ENCODE assay signal across 8 mouse cellular contexts in the genomic region with DNA sequence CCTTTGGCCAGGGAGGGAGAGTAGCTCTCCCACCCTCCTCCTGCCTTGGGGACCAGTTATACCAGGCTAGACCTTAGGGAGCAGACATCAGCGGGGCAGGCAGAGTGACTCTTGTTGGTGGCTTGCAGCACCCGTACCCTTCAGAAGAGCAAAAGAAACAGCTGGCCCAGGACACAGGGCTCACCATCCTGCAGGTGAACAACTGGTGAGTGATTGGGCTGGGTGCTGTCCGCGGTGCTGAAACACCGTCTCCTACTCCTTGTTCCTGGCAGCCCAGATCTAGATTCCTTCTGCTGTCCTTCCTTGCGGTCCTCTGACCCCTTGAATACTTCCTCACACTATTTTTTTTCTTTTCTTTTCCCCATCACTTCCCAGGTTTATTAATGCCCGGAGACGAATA. TPM values are rescaled to one million over a fixed set of nuclear protein-coding genes. Genes with fewer than 3 reads are reported as not detected.
DNase-seq lines count a peak whose midpoint lies in the region.

No protein-coding gene starts in this region.

- peak; percentile 46 to 57 for DNase-seq in adrenal gland, adult 18-20 months (ENCODE audit: low spot score in 2 of 2)
- no peak for DNase-seq in adrenal gland, postnatal 4 days (ENCODE audit: low spot score in 2 of 2)
- DNase-seq in 3T3-L1 (ENCODE audit: low read depth, low spot score) = peak; percentile 64
- peak; percentile 56 for DNase-seq in c-Kit-positive CD71-positive TER-119-negative erythroid progenitor cells, embryonic 14.5 days (ENCODE audit: low read depth)
- DNase-seq in kidney, postnatal 25 days = peak; percentile 78 to 85
- DNase-seq in retina, embryonic 14.5 days (ENCODE audit: low spot score) = peak; percentile 68
- no peak for DNase-seq in left cerebral cortex, adult 11 months (ENCODE audit: low spot score)
- DNase-seq in right cerebral cortex, postnatal 25 days = no peak

RNA-seq across cellular contexts. Expression of a gene that starts 8.8 kb away (rescaled TPM):
- 10 to 100 TPM; 12.1 to 14.3 TPM for total RNA-seq in adrenal gland, adult 18-20 months (2021)
- 10 to 100 TPM; 18.8 to 22.0 TPM for total RNA-seq in adrenal gland, postnatal 4 days (2021)

RNA-seq across cellular contexts. Expression of a gene that starts 38.2 kb away (rescaled TPM):
- 10 to 100 TPM; 10.8 to 11.4 TPM for total RNA-seq in adrenal gland, adult 18-20 months (2021)
- total RNA-seq in adrenal gland, postnatal 4 days (2021) = 10 to 100 TPM; 20.9 to 21.9 TPM

RNA-seq across cellular contexts. Expression of a gene that starts 54.0 kb away (rescaled TPM):
- total RNA-seq in adrenal gland, adult 18-20 months (2021) = 1 to 10 TPM; 2.0 to 2.5 TPM
- 1 to 10 TPM; 6.5 to 7.6 TPM for total RNA-seq in adrenal gland, postnatal 4 days (2021)

Comparison
In these comparisons a context has a peak if more than half of its experiments do, and no peak if none do; other contexts are left out.
1. DNase-seq: peak in adrenal gland, adult 18-20 months (2 of 2), 3T3-L1 (single experiment), c-Kit-positive CD71-positive TER-119-negative erythroid progenitor cells, embryonic 14.5 days (single experiment), kidney, postnatal 25 days (2 of 2) and retina, embryonic 14.5 days (single experiment); none in adrenal gland, postnatal 4 days (0 of 2), left cerebral cortex, adult 11 months (single experiment) and right cerebral cortex, postnatal 25 days (single experiment).